Comparison of ENCODE assay signal across 9 mouse cellular contexts in genomic region chr7:79508280-79509234, GRCm38 (mm10). TPM values are rescaled to one million over a fixed set of nuclear protein-coding genes. Genes with fewer than 3 reads are reported as not detected.
DNase-seq lines count a peak whose midpoint lies in the region; ATAC-seq and TF ChIP-seq lines count a peak whose summit lies in the region.
"Had no signal": no experiment of that assay in that cellular context is flagged by ENCODE, and none has a peak within 500 bp of the region (broad histone marks: within the 10 kb centered on the region; RNA-seq: fewer than 3 reads in every experiment).

No protein-coding gene starts in this region.

- no peak overlapping the region for H3K27ac ChIP-seq in heart, embryonic 13.5 days (replicated peaks)
- H3K27ac ChIP-seq in heart, adult 2 months: no peak overlapping the region
- H3K27ac ChIP-seq in intestine, postnatal 0 days (ENCODE audit: low read depth, low read length): no peak overlapping the region

- TF ChIP-seq POLR2A in heart, adult 2 months (IDR thresholded peaks at IDR 0.05; ENCODE audit: insufficient read depth, low read depth, low read length): no peak

- H3K4me1 ChIP-seq in heart, embryonic 13.5 days: peaks cover 20% of the 10 kb centered on the region
- no peaks in the 10 kb centered on the region for H3K4me1 ChIP-seq in heart, adult 2 months (ENCODE audit: control insufficient read depth, insufficient read depth, low read length)
- no peaks in the 10 kb centered on the region for H3K4me1 ChIP-seq in intestine, postnatal 0 days (replicated peaks; ENCODE audit: control insufficient read depth, insufficient read depth, low read length)

- intact Hi-C loops in heart, adult 2 months (cut with DNase I): no loop called here

- no peak for TF ChIP-seq CTCF in heart, adult 2 months (IDR thresholded peaks at IDR 0.05)
- TF ChIP-seq CTCF in intestine, postnatal 0 days (IDR thresholded peaks at IDR 0.05; ENCODE audit: low read depth): no peak

- H3K9me3 ChIP-seq in heart, embryonic 13.5 days: no peaks in the 10 kb centered on the region
- no peaks in the 10 kb centered on the region for H3K9me3 ChIP-seq in intestine, postnatal 0 days (ENCODE audit: control insufficient read depth)

- no peak for ATAC-seq in heart, embryonic 13.5 days (ENCODE audit: extremely low read depth, insufficient number of reproducible peaks, low FRiP score, low TSS enrichment)
- ATAC-seq in intestine, postnatal 0 days: no peak
- ATAC-seq in megakaryocyte progenitor cell, adult 5-6 weeks (replicated peaks; ENCODE audit: poor library complexity): no peak

- TF ChIP-seq EP300 in heart, adult 2 months (IDR thresholded peaks at IDR 0.05; ENCODE audit: insufficient read depth, low read depth, low read length): no peak

- H3K79me2 ChIP-seq in heart, adult 2 months (replicated peaks; ENCODE audit: control insufficient read depth, insufficient read depth, low read length): no peaks in the 10 kb centered on the region

- H3K36me3 ChIP-seq in heart, embryonic 13.5 days: no peaks in the 10 kb centered on the region
- no peaks in the 10 kb centered on the region for H3K36me3 ChIP-seq in heart, adult 2 months (ENCODE audit: control insufficient read depth, insufficient read depth, low read length)
- no peaks in the 10 kb centered on the region for H3K36me3 ChIP-seq in intestine, postnatal 0 days (ENCODE audit: control insufficient read depth, insufficient read depth)

- H3K4me2 ChIP-seq in heart, embryonic 13.5 days: peak overlapping the region; percentile 61
- peak overlapping the region; percentile 27 for H3K4me2 ChIP-seq in intestine, postnatal 0 days (replicated peaks; ENCODE audit: low read depth)

- WGBS in heart, embryonic 13.5 days: 1% methylated on average over 68 of the region's 79 CpGs
- WGBS in heart, adult 2 months: 2% methylated on average over 79 of the region's 79 CpGs
- 1% methylated on average over 79 of the region's 79 CpGs for whole genome bisulfite sequencing in intestine, postnatal 0 days

- H3K9ac ChIP-seq in heart, embryonic 13.5 days: no peak overlapping the region
- H3K9ac ChIP-seq in heart, adult 2 months (ENCODE audit: low read depth, low read length): no peak overlapping the region
- H3K9ac ChIP-seq in intestine, postnatal 0 days (ENCODE audit: low read depth, low read length): no peak overlapping the region

- H3K27me3 ChIP-seq in heart, embryonic 13.5 days (replicated peaks): peaks cover 100% of the 10 kb centered on the region
- H3K27me3 ChIP-seq in heart, adult 2 months (ENCODE audit: control insufficient read depth, insufficient read depth, low read length): peaks cover 43% of the 10 kb centered on the region
- H3K27me3 ChIP-seq in intestine, postnatal 0 days (replicated peaks; ENCODE audit: control insufficient read depth, insufficient read depth, low read length): peaks cover 97% of the 10 kb centered on the region

- DNase-seq in heart, adult 2 months: no peak
- peak; percentile 54 for DNase-seq in right cerebral cortex, postnatal 4 days
- no peak for DNase-seq in right cerebral cortex, postnatal 36 days (ENCODE audit: low spot score in 2 of 2)
- DNase-seq in thymus, postnatal 14 days: no peak
- no peak for DNase-seq in left cerebral cortex, adult 9 months (ENCODE audit: low spot score in 2 of 2)
- DNase-seq: kidney, postnatal 10 days had no signal

- peak overlapping the region; percentile 41 for H3K4me3 ChIP-seq in heart, embryonic 13.5 days
- no peak overlapping the region for H3K4me3 ChIP-seq in heart, adult 2 months
- peak overlapping the region; percentile 28 for H3K4me3 ChIP-seq in intestine, postnatal 0 days (ENCODE audit: low read depth, low read length)

RNA-seq across cellular contexts. Expression of gene Polg, which starts 42.4 kb away (rescaled TPM):
- polyA plus RNA-seq in heart, embryonic 13.5 days (2015; fragmentation: Nextera tagmentation; extraction: Ambion mirVana): 24.4 and 27.1 TPM in 2 replicates
- total RNA-seq in heart, adult 2 months (2021): 10 to 100 TPM; 53.0 to 66.5 TPM
- 40.5 and 59.0 TPM in 2 replicates for polyA plus RNA-seq in heart, adult 2 months (2012; rRNA removed)
- 34.6 and 43.2 TPM in 2 replicates for polyA plus RNA-seq in intestine, postnatal 0 days (2015; fragmentation: Nextera tagmentation; extraction: Ambion mirVana)
- 21.2 and 22.5 TPM in 2 replicates for total RNA-seq in megakaryocyte progenitor cell, adult 5-6 weeks (2015)
- total RNA-seq in megakaryocyte progenitor cell, adult 5-6 weeks (2017): 41.3 and 52.0 TPM in 2 replicates
